Mouse (Mus musculus): ENCODE measurements around the gene Dact3. TPM values are rescaled to one million over a fixed set of nuclear protein-coding genes. Genes with fewer than 3 reads are reported as not detected.
A peak's percentile ranks its signal among the peaks of the same experiment; 100 is the strongest.

Gene Dact3
- polyA plus RNA-seq, 1 experiment = 1.7 TPM

DNA sequence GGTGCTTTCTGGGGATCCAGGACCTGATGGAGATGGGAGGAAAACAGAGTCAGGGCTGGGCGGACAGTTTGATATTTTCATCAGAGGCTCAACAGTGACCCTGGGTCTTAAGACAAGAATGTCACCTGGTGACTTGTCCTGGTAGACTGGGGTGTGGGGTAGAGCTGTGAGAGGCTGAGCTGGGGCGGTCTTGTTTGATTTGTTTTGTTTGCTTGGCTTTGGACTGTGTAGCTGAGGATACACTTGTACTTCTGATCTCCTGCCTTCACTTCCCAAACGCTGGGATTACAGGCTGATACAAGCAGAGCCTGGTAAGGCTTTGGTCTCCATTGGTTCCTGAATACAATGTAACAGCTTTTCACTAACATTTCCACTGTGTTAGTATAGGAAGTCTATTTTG, 7.6 kb upstream of the Dact3 start:
- Histone ChIP-seq H3K27ac (ENCODE audit: control insufficient read depth, insufficient read depth, low read depth, low read length, poor library complexity) (no peak overlapping the region), H3K4me1 (ENCODE audit: control insufficient read depth, insufficient read depth, low read length) (no peaks in the 10 kb centered on the region), H3K4me3 (replicated peaks; ENCODE audit: control insufficient read depth, low read depth, low read length) (no peak overlapping the region)
- TF ChIP-seq CTCF (IDR thresholded peaks at IDR 0.05; ENCODE audit: control insufficient read depth, insufficient read depth, low read length) (no peak), POLR2A (IDR thresholded peaks at IDR 0.05; ENCODE audit: borderline replicate concordance, control insufficient read depth, low read depth, low read length) (no peak)
- WGBS = 86% methylated on average over 3 of the region's 3 CpGs

DNA sequence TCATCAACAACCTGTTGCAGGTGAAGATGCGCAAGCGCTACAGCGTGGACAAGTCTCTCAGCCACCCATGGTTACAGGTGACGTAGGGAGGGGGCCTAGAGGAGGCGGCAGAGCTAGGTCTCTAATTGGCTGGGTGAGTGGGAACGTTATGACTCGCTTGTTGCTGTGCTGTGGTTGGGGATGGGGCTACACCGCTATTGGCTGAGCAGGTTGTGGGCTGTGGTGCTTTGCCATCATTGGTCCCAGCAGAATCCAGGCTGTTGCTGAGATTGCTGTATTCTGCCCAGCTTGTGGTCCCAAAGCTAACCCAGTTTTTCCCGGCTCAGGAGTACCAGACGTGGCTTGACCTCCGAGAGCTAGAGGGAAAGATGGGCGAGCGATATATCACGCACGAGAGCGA, 5.6 kb upstream of the Dact3 start:
- no peak overlapping the region for H3K27ac ChIP-seq (ENCODE audit: control insufficient read depth, insufficient read depth, low read depth, low read length, poor library complexity)
- H3K4me1 ChIP-seq (ENCODE audit: control insufficient read depth, insufficient read depth, low read length) = no peaks in the 10 kb centered on the region
- TF ChIP-seq POLR2A (IDR thresholded peaks at IDR 0.05; ENCODE audit: borderline replicate concordance, control insufficient read depth, low read depth, low read length) (no peak), CTCF (IDR thresholded peaks at IDR 0.05; ENCODE audit: control insufficient read depth, insufficient read depth, low read length) (no peak)
- no peak overlapping the region for H3K4me3 ChIP-seq (replicated peaks; ENCODE audit: control insufficient read depth, low read depth, low read length)
- 88% methylated on average over 16 of the region's 16 CpGs for WGBS

DNA sequence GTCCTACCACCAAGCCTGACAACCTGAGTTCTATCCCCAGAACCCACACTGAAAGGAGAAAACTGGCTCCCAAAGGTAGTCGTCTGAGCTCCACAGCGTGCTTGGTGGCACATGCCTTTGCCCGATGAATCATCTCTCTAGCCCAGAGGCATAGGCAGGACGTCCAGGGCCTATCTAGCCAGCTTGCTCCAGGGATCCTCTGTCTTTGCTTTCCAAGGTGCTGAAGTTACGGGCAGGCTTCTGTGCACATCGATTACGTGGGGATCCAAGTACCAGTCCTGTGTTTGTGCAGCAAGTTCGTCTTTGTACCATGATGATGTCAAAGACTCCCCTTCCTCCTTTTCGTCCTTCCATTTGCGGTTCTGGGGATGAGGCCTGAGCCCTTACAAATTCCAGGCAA, 3.5 kb upstream of the Dact3 start:
- Histone ChIP-seq H3K4me1 (ENCODE audit: control insufficient read depth, insufficient read depth, low read length) (peaks cover 2% of the 10 kb centered on the region), H3K27ac (ENCODE audit: control insufficient read depth, insufficient read depth, low read depth, low read length, poor library complexity) (no peak overlapping the region), H3K4me3 (replicated peaks; ENCODE audit: control insufficient read depth, low read depth, low read length) (no peak overlapping the region)
- TF ChIP-seq POLR2A (IDR thresholded peaks at IDR 0.05; ENCODE audit: borderline replicate concordance, control insufficient read depth, low read depth, low read length) (no peak), CTCF (IDR thresholded peaks at IDR 0.05; ENCODE audit: control insufficient read depth, insufficient read depth, low read length) (no peak)
- 84% methylated on average over 10 of the region's 10 CpGs for WGBS

DNA sequence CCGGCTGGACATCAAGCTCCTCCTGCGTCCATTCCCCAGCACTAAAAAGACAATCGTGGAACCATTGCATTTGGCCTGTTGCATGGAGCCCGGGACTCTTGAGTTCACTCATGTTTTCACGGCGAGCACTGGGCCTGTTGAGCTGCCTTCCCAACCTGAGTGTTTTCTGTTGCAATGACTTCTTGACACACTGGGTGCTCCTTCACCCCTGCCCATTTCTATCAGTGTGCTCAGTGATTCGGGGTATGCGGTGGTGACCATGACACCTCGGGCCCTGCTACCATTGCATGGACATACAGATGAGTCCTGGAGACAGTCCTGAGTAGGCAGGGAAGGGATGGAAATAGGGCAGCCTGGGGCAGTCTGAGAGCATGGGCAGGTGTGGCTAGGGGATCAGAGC, 2.6 kb upstream of the Dact3 start:
- Histone ChIP-seq H3K27ac (ENCODE audit: control insufficient read depth, insufficient read depth, low read depth, low read length, poor library complexity) (no peak overlapping the region), H3K4me1 (ENCODE audit: control insufficient read depth, insufficient read depth, low read length) (peaks cover 2% of the 10 kb centered on the region), H3K4me3 (replicated peaks; ENCODE audit: control insufficient read depth, low read depth, low read length) (no peak overlapping the region)
- no peak for TF ChIP-seq CTCF (IDR thresholded peaks at IDR 0.05; ENCODE audit: control insufficient read depth, insufficient read depth, low read length)
- no peak for TF ChIP-seq POLR2A (IDR thresholded peaks at IDR 0.05; ENCODE audit: borderline replicate concordance, control insufficient read depth, low read depth, low read length)
- 96% methylated on average over 9 of the region's 9 CpGs for WGBS

DNA sequence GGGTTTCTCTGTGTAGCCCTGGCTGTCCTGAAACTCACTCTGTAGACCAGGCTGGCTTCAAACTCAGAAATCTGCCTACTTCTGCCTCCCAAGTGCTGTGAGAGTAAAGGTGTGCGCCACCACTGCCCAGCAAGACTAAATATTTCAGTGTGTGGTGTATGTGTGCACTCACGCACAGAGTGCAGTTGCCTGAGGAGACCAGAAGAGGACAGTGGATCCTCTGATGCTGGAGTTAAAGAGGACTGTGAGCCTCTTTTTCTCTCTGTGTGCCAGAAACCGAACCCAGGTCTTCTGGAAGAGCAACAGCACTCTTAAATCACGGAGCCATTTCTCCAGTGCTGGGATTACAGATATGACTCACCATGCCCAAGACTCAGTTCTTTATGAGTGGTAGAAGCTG, 1.7 kb upstream of the Dact3 start:
- Histone ChIP-seq H3K4me1 (ENCODE audit: control insufficient read depth, insufficient read depth, low read length) (peaks cover 2% of the 10 kb centered on the region), H3K4me3 (replicated peaks; ENCODE audit: control insufficient read depth, low read depth, low read length) (no peak overlapping the region), H3K27ac (ENCODE audit: control insufficient read depth, insufficient read depth, low read depth, low read length, poor library complexity) (no peak overlapping the region)
- TF ChIP-seq POLR2A (IDR thresholded peaks at IDR 0.05; ENCODE audit: borderline replicate concordance, control insufficient read depth, low read depth, low read length) (no peak), CTCF (IDR thresholded peaks at IDR 0.05; ENCODE audit: control insufficient read depth, insufficient read depth, low read length) (no peak)
- WGBS = 79% methylated on average over 4 of the region's 4 CpGs

DNA sequence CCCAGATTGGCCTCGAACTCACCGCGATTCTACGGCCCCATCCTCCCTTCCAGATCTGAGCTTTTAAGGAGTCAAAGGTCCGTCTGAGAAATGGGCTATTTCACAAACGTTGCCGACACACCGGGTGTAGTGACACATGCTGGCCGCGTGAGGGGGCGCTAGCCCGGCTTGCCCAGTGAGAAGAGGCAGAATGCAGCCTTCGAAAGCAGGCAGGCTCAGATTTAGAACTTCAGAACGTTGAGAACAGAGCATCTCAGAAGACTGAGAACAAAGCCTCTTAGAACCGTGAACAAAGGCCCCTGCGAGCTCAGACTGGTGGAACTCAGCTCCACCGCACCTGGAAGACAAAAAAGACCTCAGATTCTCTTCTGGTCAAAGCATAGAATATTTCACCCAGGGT, 927 bp upstream of the Dact3 start:
- Histone ChIP-seq H3K4me1 (ENCODE audit: control insufficient read depth, insufficient read depth, low read length) (peaks cover 2% of the 10 kb centered on the region), H3K4me3 (replicated peaks; ENCODE audit: control insufficient read depth, low read depth, low read length) (no peak overlapping the region), H3K27ac (ENCODE audit: control insufficient read depth, insufficient read depth, low read depth, low read length, poor library complexity) (no peak overlapping the region)
- TF ChIP-seq POLR2A (IDR thresholded peaks at IDR 0.05; ENCODE audit: borderline replicate concordance, control insufficient read depth, low read depth, low read length) (no peak), CTCF (IDR thresholded peaks at IDR 0.05; ENCODE audit: control insufficient read depth, insufficient read depth, low read length) (peak; percentile 94)
- 3% methylated on average over 17 of the region's 17 CpGs for WGBS

DNA sequence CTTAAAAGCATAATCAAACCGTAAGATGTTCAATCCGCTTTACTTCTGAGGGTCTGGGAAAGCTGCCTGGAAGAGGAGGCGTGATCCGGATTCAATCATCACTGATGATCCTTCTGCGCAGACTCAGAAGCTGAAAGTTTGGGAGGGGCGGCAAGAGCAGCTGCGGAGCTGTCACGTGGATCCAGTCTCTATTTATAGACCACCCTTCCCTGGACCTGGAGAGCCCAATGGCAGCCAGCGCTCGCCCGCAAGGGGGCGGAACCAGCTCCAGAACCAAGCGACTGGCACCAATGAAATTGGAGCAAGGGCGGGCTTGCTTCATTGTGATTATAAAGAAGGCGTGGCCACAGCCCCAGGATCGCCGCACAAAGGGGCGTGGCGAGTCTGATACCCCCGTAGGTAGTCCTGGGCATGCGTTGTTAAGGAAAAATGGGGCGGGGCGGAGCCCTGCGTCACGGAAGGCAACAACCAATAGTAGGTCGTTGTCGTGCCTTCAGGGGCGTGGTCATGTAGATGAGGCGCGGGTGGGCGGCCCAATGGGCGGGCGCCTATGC, 284 bp upstream of the Dact3 start:
- peak overlapping the region; percentile 51 for H3K4me3 ChIP-seq (replicated peaks; ENCODE audit: control insufficient read depth, low read depth, low read length)
- TF ChIP-seq CTCF (IDR thresholded peaks at IDR 0.05; ENCODE audit: control insufficient read depth, insufficient read depth, low read length) = no peak
- 0 out of 2 replicates have a peak, but pooled peaks have one; percentile 5 for TF ChIP-seq POLR2A (IDR thresholded peaks at IDR 0.05; ENCODE audit: borderline replicate concordance, control insufficient read depth, low read depth, low read length)
- WGBS = under 1% methylated on average over 33 of the region's 33 CpGs
- H3K27ac ChIP-seq (ENCODE audit: control insufficient read depth, insufficient read depth, low read depth, low read length, poor library complexity) = no peak overlapping the region
- H3K4me1 ChIP-seq (ENCODE audit: control insufficient read depth, insufficient read depth, low read length) = peaks cover 2% of the 10 kb centered on the region

DNA sequence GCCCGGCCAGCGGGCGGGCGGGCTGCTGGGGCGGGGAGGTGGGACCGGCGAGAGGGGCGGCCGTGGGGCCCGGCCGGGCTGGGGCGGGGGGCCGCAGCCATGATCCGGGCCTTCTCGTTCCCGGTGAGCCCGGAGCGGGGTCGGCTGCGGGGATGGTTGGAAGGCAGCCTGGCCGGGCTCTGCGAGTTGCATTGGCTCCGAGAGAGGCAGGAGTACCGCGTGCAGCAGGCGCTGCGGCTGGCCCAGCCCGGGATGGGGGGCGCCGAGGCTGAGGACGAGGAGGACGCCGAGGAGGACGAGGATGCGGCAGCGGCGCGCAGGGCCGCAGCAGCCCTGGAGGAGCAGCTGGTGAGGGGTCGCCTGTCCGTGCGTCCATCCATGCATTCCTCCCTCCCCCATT, 209 bp downstream of the Dact3 start:
- no peak overlapping the region; the same call in 1 of the 2 replicates for H3K27ac ChIP-seq (ENCODE audit: control insufficient read depth, insufficient read depth, low read depth, low read length, poor library complexity)

DNA sequence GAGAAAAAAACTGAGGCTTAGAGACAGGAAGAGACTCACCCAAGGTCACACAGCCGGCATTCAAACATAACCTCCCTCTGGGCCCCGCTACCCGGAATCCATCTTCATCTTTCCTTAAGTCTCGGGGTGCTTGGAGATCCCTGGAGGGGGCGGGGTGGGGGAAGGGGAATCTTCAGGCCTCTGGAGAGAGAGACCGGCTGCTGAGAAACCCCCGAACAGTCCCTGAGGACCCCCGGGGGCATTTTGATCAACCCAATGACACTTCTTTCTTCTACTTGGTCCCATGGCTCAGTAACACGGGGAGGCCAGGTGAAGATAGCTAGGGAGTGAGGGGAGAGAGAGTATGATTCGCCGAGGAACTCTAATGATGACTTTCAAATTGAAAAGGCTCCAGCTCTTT, 889 bp downstream of the Dact3 start:
- Histone ChIP-seq H3K4me3 (replicated peaks; ENCODE audit: control insufficient read depth, low read depth, low read length) (no peak overlapping the region), H3K4me1 (ENCODE audit: control insufficient read depth, insufficient read depth, low read length) (peaks cover 2% of the 10 kb centered on the region), H3K27ac (ENCODE audit: control insufficient read depth, insufficient read depth, low read depth, low read length, poor library complexity) (no peak overlapping the region)
- WGBS = 36% methylated on average over 11 of the region's 11 CpGs
- TF ChIP-seq POLR2A (IDR thresholded peaks at IDR 0.05; ENCODE audit: borderline replicate concordance, control insufficient read depth, low read depth, low read length) (no peak), CTCF (IDR thresholded peaks at IDR 0.05; ENCODE audit: control insufficient read depth, insufficient read depth, low read length) (no peak)

More for the DNA sequence above, 209 bp downstream of the Dact3 start:
- H3K4me1 ChIP-seq (ENCODE audit: control insufficient read depth, insufficient read depth, low read length) = peaks cover 2% of the 10 kb centered on the region
- TF ChIP-seq CTCF (IDR thresholded peaks at IDR 0.05; ENCODE audit: control insufficient read depth, insufficient read depth, low read length) (no peak), POLR2A (IDR thresholded peaks at IDR 0.05; ENCODE audit: borderline replicate concordance, control insufficient read depth, low read depth, low read length) (no peak)
- peak overlapping the region; percentile 21 for H3K4me3 ChIP-seq (replicated peaks; ENCODE audit: control insufficient read depth, low read depth, low read length)
- under 1% methylated on average over 42 of the region's 42 CpGs for WGBS

All from bone marrow, adult 2 months (tissue).